Mouse (Mus musculus) embryonic fibroblast, embryonic 13.5 days (primary cell): ENCODE measurements around the gene Xpo4. TPM values are rescaled to one million over a fixed set of nuclear protein-coding genes. Genes with fewer than 3 reads are reported as not detected.

Experiments
- H3K27ac ChIP-seq: 2 replicates; pipeline ENCODE4 v1.5.1; 2012; ENCODE audit warnings: low read length, control low read depth, inconsistent platforms; ENCODE audit not compliant: insufficient read depth
- H3K4me1 ChIP-seq: 2 replicates; pipeline ENCODE4 v1.6.1; 2011; ENCODE audit warnings: low read length; ENCODE audit not compliant: control insufficient read depth, insufficient read depth
- H3K4me3 ChIP-seq: 2 replicates; pipeline ENCODE4 v1.5.1; 2011; ENCODE audit warnings: mild to moderate bottlenecking, control low read depth, low read length; ENCODE audit not compliant: insufficient read depth
- CTCF ChIP-seq: IDR thresholded peaks from 2 replicates; pipeline ENCODE4 v1.5.1; 2011; ENCODE audit warnings: mild to moderate bottlenecking, control low read depth, low read length, moderate library complexity, borderline replicate concordance; ENCODE audit not compliant: insufficient read depth
- POLR2A ChIP-seq: IDR thresholded peaks from 2 replicates; pipeline ENCODE4 v1.6.1; 2011; ENCODE audit warnings: low read depth, mild to moderate bottlenecking, control low read depth, low read length, moderate library complexity
- polyA plus RNA-seq: library from polyadenylated mRNA; stranded (reverse); fragments of >200 nt; gene quantifications from 2 replicates; pipeline ENCODE4 v1.2.4, GENCODE M21; 2011; ENCODE audit warnings: low read depth; ENCODE audit not compliant: missing spikeins, insufficient read length

Gene Xpo4
- polyA plus RNA-seq, 1 experiment, result 29.5 TPM

DNA sequence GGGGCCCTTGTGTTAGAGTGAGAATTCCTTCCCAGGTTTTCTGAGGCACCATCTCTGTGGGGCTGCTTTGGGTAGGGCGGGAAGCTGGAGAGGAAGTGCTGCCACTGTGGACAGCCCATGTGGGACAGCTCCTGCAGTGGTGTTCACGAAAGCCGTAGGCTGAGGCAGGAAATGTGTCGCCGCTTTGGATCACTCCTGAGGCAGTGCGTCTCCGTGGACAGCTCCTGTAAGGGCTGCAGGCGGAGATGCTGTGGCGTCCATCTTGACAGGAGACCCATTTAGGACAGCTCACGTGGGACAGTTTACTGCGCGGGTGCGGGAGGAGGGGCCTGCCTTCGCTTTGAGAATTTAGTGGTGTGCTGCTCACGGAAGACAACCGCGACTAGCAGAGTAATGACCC lies 119.7 kb downstream of the Xpo4 start:
- H3K4me3 ChIP-seq, result no peak overlapping the region
- TF ChIP-seq CTCF (no peak), POLR2A (no peak)
- H3K27ac ChIP-seq, result no peak overlapping the region
- H3K4me1 ChIP-seq, result no peaks in the 10 kb centered on the region

DNA sequence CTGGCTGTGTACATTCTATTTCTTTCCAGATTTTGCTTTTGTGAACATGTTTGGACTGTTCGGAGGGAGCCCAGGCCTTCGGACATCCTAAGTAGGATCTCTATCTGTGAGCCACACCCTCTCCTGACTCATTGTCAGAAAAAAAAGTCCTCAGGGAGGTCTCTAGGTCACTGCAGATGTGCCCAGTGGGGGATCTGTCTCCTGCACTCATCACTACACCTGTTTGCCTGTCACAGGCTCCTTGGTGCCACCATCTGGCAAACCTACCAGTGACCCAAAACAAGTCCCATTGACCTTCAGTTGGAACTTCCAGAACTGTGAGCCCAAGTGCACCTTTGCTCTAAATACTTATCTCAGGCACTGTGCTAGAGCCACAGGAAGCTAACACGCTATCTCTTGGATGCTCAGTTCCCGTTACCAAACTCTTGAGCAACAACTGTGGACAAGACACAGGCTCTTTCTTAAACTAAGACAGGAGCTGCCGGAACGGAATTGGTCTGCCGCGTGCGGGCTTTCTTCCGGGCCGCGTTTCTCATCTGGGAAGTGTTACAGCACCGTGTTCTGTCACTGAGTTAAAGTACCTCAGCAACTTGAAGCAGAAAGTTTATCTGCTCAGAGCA lies 121.7 kb downstream of the Xpo4 start:
- TF ChIP-seq CTCF (no peak), POLR2A (no peak)
- Histone ChIP-seq H3K4me1 (no peaks in the 10 kb centered on the region), H3K4me3 (no peak overlapping the region), H3K27ac (no peak overlapping the region)

DNA sequence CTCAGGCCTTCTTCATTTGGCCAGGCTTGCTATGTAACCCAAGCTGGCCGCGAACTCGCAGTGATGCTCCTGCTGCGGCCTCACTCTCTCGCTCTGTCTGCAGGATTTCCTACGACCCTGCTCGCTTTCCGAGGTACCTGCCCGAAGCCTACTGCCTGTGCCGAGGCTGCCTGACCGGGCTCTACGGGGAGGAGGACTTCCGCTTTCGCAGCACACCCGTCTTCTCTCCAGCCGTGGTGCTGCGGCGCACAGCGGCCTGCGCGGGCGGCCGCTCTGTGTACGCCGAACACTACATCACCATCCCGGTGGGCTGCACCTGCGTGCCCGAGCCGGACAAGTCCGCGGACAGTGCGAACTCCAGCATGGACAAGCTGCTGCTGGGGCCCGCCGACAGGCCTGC lies 123.0 kb downstream of the Xpo4 start:
- Histone ChIP-seq H3K4me1 (no peaks in the 10 kb centered on the region), H3K4me3 (no peak overlapping the region), H3K27ac (no peak overlapping the region)
- no peak for TF ChIP-seq POLR2A
- no peak for TF ChIP-seq CTCF

DNA sequence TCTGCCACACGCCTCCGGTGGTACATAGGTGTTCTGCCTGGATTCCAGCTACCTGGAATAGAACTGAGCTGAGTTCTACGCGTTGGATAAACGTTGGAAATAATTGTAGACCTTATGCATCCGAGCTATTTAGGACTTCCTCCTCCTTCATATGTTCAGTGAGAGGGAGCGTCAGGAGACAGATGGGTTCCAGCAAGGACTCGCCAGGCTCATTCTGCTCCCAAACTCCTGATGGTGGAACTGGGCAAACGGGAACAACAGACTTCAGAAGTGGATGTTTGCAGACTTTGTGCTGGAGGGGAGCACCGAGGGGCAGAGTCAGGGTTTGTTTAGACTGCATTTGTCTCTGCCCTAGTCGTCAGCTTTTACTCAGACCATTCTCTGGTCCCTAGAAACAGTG lies 124.5 kb downstream of the Xpo4 start:
- TF ChIP-seq CTCF (no peak), POLR2A (no peak)
- Histone ChIP-seq H3K27ac (no peak overlapping the region), H3K4me3 (no peak overlapping the region), H3K4me1 (no peaks in the 10 kb centered on the region)

DNA sequence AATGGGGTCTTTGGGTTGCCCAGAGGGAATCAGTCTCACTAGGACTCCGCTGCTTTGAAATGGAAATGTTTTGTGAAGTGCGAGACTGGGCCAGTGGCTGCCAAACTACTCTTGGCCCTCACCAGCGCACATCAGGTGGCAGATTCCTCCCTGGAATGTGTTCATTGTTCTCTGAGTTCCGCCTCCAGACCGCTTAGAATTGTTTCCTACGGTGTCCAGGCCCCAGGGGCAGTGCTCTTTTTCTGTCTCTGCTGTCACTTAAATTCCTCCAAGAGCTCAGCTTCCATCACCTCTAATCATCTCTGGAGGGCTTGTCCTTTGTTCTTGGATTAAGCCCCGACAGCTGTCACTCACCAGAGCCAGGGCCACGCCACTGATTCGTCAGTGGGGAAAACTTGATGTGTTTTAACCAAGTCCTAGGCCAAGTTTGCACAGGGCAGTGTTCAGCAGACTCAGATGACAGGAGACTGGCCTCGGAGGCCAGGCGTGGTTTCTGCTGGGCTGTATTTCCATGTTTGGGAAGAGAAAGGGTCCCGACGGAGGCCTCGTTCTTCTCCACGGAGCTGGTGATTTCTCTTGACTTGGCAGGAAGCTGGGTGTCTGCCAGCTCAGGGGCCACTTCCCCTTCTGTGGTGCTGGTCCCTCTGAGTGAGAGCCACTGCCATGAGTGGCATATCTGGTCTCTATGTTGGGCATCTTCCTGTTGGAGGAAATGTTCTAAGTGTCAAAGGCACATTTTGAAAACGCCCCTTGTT lies 127.8 kb downstream of the Xpo4 start:
- TF ChIP-seq CTCF (no peak), POLR2A (no peak)
- Histone ChIP-seq H3K27ac (no peak overlapping the region), H3K4me1 (peaks cover 2% of the 10 kb centered on the region; the same call in 1 of the 2 replicates), H3K4me3 (no peak overlapping the region)

DNA sequence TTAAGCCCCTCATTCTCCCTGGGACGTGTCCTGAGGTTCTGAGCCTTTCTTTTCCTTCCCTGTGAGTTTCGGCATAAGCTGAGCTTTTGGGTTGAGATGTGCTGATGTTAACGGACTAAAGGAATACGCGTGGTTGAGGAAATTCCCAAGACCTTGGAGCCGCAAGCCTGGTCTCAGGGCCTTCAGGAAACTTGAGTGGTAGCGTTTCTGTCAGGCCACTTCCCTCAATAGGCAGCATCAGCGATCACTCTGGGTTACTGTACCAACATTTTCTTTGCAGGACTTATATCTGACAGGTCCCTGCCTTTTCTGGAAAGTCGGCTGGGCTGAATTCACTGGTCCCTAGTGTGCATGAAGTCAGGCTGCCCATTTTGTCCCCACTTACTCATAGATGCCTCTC lies 128.4 kb downstream of the Xpo4 start:
- no peak overlapping the region for H3K27ac ChIP-seq
- peaks cover 2% of the 10 kb centered on the region; the same call in 1 of the 2 replicates for H3K4me1 ChIP-seq
- TF ChIP-seq CTCF (no peak), POLR2A (no peak)
- no peak overlapping the region for H3K4me3 ChIP-seq

DNA sequence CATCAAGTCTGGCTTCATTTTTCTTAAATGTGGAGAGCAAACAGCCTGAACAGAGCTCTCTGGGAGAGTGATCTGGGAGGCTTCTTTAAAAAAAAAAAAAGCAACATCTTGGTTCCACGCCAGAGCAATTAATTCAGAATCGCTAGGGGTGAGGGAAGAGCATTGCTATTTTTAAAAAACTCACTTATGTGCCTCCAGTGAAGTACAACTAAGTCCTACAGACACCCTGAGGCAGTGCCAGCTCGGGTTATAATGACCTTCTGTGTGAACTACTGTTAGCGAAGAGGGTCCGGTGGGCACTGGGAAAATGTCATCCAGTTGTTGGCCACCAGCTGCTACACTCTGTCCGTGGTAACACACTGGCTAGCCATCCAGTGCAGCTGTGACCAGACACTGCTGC lies 129.6 kb downstream of the Xpo4 start:
- TF ChIP-seq POLR2A, result no peak
- no peak for TF ChIP-seq CTCF
- Histone ChIP-seq H3K4me1 (peaks cover 2% of the 10 kb centered on the region; the same call in 1 of the 2 replicates), H3K27ac (no peak overlapping the region), H3K4me3 (no peak overlapping the region)

DNA sequence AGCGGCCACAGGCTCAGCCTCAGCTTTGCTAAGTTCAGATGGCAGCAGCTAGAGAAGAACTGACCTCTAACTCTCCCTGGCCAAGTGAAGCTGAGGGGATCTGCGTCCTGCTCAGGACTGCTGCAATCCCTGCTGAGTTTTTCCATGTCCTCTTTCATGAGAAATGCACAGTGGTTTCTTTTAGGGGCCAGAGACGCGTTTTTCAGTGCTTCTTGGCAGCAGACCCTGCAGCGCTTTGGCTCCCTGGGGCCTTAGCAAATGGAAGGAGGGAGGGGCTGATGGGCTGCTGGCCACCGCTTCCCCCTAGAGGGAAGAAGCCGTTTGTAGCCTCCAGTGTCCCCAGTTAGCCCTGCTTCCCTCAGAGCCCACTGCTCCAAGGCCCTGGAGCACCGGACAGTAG lies 130.3 kb downstream of the Xpo4 start:
- no peak overlapping the region for H3K27ac ChIP-seq
- TF ChIP-seq POLR2A (no peak), CTCF (no peak)
- no peak overlapping the region for H3K4me3 ChIP-seq
- H3K4me1 ChIP-seq, result peaks cover 2% of the 10 kb centered on the region; the same call in 1 of the 2 replicates

DNA sequence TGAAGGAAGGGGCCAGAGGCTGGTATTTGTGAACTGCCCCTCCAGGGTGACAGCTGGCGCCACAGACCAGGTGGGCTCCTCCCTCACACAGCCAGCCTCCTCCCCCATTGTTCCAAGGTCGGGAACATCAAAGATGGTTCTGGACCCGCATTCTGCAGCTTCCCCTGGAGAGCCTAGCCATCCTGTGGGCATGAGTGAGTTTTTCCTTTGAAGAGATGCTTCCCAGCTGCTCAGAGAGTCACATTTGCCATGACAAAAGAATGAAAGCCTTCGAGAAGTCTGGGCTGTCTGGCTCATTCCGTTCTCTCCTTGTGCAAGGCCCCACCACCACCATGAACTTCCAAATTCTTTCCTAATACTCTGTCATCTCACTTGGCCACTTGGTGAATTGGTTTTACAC lies 130.9 kb downstream of the Xpo4 start:
- Histone ChIP-seq H3K4me1 (peaks cover 2% of the 10 kb centered on the region; the same call in 1 of the 2 replicates), H3K27ac (no peak overlapping the region), H3K4me3 (no peak overlapping the region)
- TF ChIP-seq POLR2A, result no peak
- TF ChIP-seq CTCF, result no peak

DNA sequence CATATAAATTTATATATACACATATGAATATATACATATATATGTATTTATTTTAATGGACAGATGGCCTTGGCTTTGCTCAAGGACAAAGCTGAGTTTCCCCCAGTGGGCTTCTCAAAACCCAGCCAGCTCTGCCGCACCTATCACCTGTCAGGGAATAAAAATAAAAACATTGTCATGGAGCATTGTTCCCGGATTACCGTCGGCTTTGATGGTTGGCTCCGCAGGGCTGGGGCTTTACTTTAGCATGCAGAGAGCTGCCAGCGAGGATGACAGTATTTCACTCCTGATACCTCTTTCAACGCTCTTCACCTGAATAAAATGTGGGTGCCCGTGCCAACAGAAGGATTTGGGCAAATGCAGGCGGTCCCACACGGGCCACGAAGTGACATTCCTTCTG lies 131.4 kb downstream of the Xpo4 start:
- peaks cover 2% of the 10 kb centered on the region; the same call in 1 of the 2 replicates for H3K4me1 ChIP-seq
- TF ChIP-seq POLR2A, result no peak
- no peak for TF ChIP-seq CTCF
- no peak overlapping the region for H3K4me3 ChIP-seq
- H3K27ac ChIP-seq, result no peak overlapping the region
